Mouse (Mus musculus) heart, adult 2 months (tissue): ENCODE data around the gene Prmt3. TPM values are rescaled to one million over a fixed set of nuclear protein-coding genes. Genes with fewer than 3 reads are reported as not detected.

Experiments used
- DNase-seq, 2 experiments: peaks; one replicate each; pipeline ENCODE4 v3.0.0; 2021
- H3K27ac ChIP-seq: fragments of 200-600 bp; 2 replicates; pipeline ENCODE4 v1.8.1; 2022
- H3K27me3 ChIP-seq: fragments of 200-500 bp; 2 replicates; pipeline ENCODE4 v1.6.1; 2012; ENCODE audit warnings: mild to moderate bottlenecking, low read length, inconsistent platforms, mixed read lengths; ENCODE audit not compliant: control insufficient read depth, insufficient read depth
- H3K36me3 ChIP-seq: fragments of 200-500 bp; 2 replicates; pipeline ENCODE4 v1.6.1; 2012; ENCODE audit warnings: low read length, inconsistent platforms; ENCODE audit not compliant: control insufficient read depth, insufficient read depth
- H3K4me1 ChIP-seq: fragments of 200-500 bp; 2 replicates; pipeline ENCODE4 v1.6.1; 2011; ENCODE audit warnings: low read length; ENCODE audit not compliant: control insufficient read depth, insufficient read depth
- H3K4me3 ChIP-seq: fragments of 200-600 bp; 2 replicates; pipeline ENCODE4 v1.8.1; 2022
- H3K79me2 ChIP-seq: fragments of 200-500 bp; replicated peaks from 2 replicates; pipeline ENCODE4 v1.6.1; 2012; ENCODE audit warnings: mild to moderate bottlenecking, inconsistent platforms, low read length, moderate library complexity, mixed read lengths; ENCODE audit not compliant: control insufficient read depth, insufficient read depth
- H3K9ac ChIP-seq: fragments of 200-500 bp; 2 replicates; pipeline ENCODE4 v1.6.1; 2012; ENCODE audit warnings: low read depth, mild to moderate bottlenecking, control low read depth, inconsistent platforms, low read length, mixed read lengths
- CTCF ChIP-seq: fragments of 200-600 bp; IDR thresholded peaks from 2 replicates; pipeline ENCODE4 v1.8.1; 2022; ENCODE audit warnings: antibody characterized with exemption, mild to moderate bottlenecking, moderate library complexity
- EP300 ChIP-seq: fragments of 200-500 bp; IDR thresholded peaks from 2 replicates; pipeline ENCODE4 v1.6.1; 2011; ENCODE audit warnings: low read depth, low read length, control low read depth; ENCODE audit not compliant: insufficient read depth
- POLR2A ChIP-seq: fragments of 200-500 bp; IDR thresholded peaks from 2 replicates; pipeline ENCODE4 v1.6.1; 2011; ENCODE audit warnings: mild to moderate bottlenecking, low read depth, low read length, control low read depth; ENCODE audit not compliant: insufficient read depth
- WGBS: fragments of 180-500 bp; shearing (Covaris S2); methylation state at CpG from one replicate; pipeline ENCODE4 v1.1.7; 2018; 5-methylcytosine and 5-hydroxymethylcytosine counted together
- intact Hi-C: fragments of 180-260 bp; cut with DNase I; formaldehyde crosslinking; loops from one replicate; pipeline ENCODE4 v1.15.1; 2025
- polyA plus RNA-seq: library from polyadenylated mRNA; depleted of rRNA; stranded (reverse); fragments of >200 nt; gene quantifications from 2 replicates; pipeline ENCODE4 v1.2.3, GENCODE M21; 2012
- total RNA-seq, 2 experiments: library from RNA; stranded (reverse); gene quantifications; 2 replicates each; pipeline ENCODE4 v1.2.3; 2021

The Prmt3 gene
- total and polyA plus RNA-seq, 3 experiments, result 10.1 to 14.3 (median 12.5) TPM

DNA sequence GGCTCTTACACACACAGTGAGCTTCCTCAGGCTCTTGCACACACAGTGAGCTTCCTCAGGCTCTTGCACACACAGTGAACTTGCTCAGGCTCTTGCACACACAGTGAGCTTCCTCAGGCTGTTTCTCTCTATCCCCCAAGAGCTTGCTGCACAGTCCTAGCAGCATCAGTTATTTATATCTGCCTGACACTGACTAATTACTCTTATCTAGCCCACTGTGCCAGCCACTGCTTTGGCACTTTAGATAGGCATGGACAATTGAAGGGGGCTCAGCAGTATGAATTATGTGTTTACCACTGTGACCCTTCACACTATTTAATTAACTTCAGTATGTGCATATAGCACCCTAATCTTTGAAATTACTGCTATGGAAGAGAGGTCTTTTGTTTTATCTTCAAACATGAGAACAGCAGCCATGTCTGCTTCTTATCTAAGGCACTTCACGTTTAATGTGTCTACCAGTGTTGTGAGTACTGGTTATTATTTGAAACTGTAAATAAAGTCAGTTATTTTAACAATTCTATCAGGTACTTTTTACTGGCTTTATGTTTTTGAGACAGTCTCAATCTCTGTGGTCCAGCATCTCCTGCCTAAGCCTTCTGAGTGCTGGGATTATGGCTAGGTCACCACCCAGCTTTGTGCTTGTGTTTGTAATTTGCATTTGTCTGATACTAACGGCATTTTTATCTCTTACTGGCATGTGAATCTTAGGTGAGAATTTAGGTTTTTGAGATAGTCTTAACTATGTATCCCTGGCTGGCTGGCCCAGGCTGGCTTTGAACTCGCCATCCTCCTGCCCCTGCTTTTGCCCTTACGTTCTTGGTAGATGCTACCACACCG, 75.4 kb downstream of the Prmt3 start:
- no peak overlapping the region for H3K9ac ChIP-seq
- H3K4me1 ChIP-seq, result no peaks in the 10 kb centered on the region
- 79% methylated on average over 5 of the region's 5 CpGs for WGBS
- no peak for DNase-seq
- H3K4me3 ChIP-seq, result no peak overlapping the region
- no peaks in the 10 kb centered on the region for H3K79me2 ChIP-seq
- H3K27ac ChIP-seq, result no peak overlapping the region
- no peaks in the 10 kb centered on the region for H3K27me3 ChIP-seq
- intact Hi-C loops, result no loop called here
- TF ChIP-seq CTCF, result no peak
- no peak for TF ChIP-seq EP300
- TF ChIP-seq POLR2A, result no peak
- no peaks in the 10 kb centered on the region for H3K36me3 ChIP-seq

DNA sequence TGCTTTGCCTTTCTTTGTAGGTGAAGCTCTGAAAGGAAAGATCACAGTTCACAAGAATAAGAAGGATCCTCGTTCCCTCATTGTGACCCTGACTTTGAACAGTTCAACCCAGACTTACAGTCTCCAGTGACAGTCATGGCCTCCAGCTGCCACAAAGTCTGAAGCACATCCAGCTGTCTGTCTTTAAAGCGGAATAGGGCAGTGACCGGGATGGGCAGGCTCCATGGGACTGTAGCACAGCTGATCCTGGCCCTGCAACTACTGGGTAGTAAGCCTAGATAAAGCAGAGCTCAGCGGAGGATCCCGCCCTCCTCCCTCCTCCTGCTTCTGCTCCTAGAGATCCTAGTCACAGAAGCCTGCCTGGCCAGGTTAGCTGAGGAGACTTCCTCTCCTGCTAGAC, 79.2 kb downstream of the Prmt3 start:
- no peaks in the 10 kb centered on the region for H3K79me2 ChIP-seq
- no peak for DNase-seq
- no peak overlapping the region for H3K27ac ChIP-seq
- no peak overlapping the region for H3K4me3 ChIP-seq
- no peaks in the 10 kb centered on the region for H3K4me1 ChIP-seq
- H3K36me3 ChIP-seq, result no peaks in the 10 kb centered on the region
- H3K9ac ChIP-seq, result no peak overlapping the region
- TF ChIP-seq CTCF, result no peak
- no peak for TF ChIP-seq POLR2A
- no peak for TF ChIP-seq EP300
- whole genome bisulfite sequencing, result 75% methylated on average over 5 of the region's 5 CpGs
- intact Hi-C loops, result no loop called here
- no peaks in the 10 kb centered on the region for H3K27me3 ChIP-seq

DNA sequence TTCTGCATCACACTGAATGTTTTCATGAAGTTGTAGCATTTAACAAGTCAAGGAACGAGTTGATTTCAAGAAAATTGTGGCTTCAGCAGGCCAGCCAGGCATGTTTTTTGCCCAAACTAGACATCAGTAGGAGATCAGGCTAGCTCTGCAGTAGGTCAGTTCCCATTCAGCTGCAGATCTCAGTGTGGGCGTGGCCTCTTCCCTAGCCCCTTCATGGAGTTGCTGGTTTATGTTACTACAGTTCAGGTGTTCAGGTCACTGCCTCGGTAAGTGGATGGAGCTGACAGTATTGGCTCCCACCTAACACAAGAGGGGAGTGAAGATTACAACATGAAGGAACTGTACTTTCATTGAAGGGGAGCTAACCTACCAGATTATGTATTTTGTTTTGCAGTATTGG, 80.1 kb downstream of the Prmt3 start:
- H3K4me3 ChIP-seq, result no peak overlapping the region
- H3K9ac ChIP-seq, result no peak overlapping the region
- intact Hi-C loops, result no loop called here
- H3K4me1 ChIP-seq, result no peaks in the 10 kb centered on the region
- H3K27me3 ChIP-seq, result no peaks in the 10 kb centered on the region
- WGBS, result 83% methylated on average over 3 of the region's 3 CpGs
- H3K36me3 ChIP-seq, result no peaks in the 10 kb centered on the region
- DNase-seq, result no peak
- no peak overlapping the region for H3K27ac ChIP-seq
- no peaks in the 10 kb centered on the region for H3K79me2 ChIP-seq
- no peak for TF ChIP-seq CTCF
- TF ChIP-seq POLR2A, result no peak
- TF ChIP-seq EP300, result no peak

DNA sequence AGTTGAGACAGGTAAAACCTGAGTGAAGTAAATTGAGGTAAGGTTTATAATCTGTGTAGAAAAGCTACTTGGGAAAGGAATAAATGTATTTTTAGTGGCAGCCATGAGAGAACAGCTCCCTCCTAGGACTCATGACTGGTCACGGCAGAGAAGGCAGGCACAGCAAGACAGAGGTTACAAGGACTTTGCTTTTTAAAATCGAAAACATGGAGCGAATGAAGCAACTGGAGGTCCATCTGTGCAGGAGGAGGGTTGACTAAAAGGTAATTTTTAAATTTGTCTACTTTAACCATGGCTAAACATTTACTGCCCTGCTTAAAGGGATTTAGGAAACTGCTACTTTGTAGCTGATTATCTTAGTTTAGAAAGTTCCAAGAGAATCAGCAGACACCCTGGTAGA, 81.7 kb downstream of the Prmt3 start:
- H3K79me2 ChIP-seq, result no peaks in the 10 kb centered on the region
- intact Hi-C loops, result no loop called here
- H3K4me3 ChIP-seq, result no peak overlapping the region
- no peaks in the 10 kb centered on the region for H3K4me1 ChIP-seq
- TF ChIP-seq CTCF, result no peak
- TF ChIP-seq POLR2A, result no peak
- TF ChIP-seq EP300, result no peak
- 98% methylated on average over 3 of the region's 3 CpGs for WGBS
- H3K36me3 ChIP-seq, result no peaks in the 10 kb centered on the region
- H3K9ac ChIP-seq, result no peak overlapping the region
- H3K27ac ChIP-seq, result no peak overlapping the region
- DNase-seq, result no peak
- no peaks in the 10 kb centered on the region for H3K27me3 ChIP-seq

DNA sequence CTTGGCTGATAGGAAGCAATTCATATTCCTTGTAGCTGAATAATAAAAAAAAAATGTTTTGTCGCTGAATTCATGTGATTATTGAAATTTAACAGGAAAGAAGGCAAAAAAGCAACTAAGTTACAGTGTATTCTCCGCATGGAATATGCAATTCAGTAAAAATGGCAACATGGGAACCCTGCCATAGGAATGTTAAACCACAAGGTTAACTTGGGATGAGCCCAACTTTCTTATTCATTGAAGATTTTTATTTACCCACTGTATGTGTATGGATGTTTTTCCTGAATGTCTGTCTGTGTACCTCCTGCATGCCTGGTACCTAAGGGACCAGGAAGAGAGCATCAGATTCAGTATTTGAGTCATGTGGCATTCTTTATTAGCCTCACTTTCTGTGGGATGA, 83.0 kb downstream of the Prmt3 start:
- intact Hi-C loops, result no loop called here
- no peaks in the 10 kb centered on the region for H3K4me1 ChIP-seq
- 96% methylated on average over 2 of the region's 2 CpGs for WGBS
- no peak overlapping the region for H3K4me3 ChIP-seq
- H3K9ac ChIP-seq, result no peak overlapping the region
- no peak overlapping the region for H3K27ac ChIP-seq
- no peaks in the 10 kb centered on the region for H3K36me3 ChIP-seq
- DNase-seq, result no peak
- no peaks in the 10 kb centered on the region for H3K79me2 ChIP-seq
- TF ChIP-seq POLR2A, result no peak
- TF ChIP-seq CTCF, result no peak
- no peak for TF ChIP-seq EP300
- H3K27me3 ChIP-seq, result no peaks in the 10 kb centered on the region

DNA sequence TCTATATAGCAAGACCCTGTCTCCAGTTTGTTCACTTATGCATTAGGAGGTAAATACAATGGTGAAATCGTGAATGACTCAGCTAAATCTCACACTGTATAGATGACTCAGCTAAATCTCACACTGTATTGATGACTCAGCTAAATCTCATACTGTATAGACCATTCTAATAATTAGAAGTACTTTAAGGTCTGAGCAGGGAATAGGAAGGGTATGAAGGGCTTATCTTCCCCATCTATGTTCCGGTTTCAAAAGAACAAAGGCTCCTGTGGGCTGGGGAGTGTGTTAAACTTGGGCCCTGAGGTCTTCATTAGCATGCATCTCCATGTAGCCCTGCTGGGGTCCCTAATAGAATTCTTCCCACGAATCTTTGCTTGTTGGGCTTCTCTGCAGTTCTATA, 85.6 kb downstream of the Prmt3 start:
- H3K4me3 ChIP-seq, result no peak overlapping the region
- H3K27ac ChIP-seq, result no peak overlapping the region
- DNase-seq, result no peak
- no peaks in the 10 kb centered on the region for H3K36me3 ChIP-seq
- no peaks in the 10 kb centered on the region for H3K27me3 ChIP-seq
- 75% methylated on average over 3 of the region's 3 CpGs for WGBS
- H3K9ac ChIP-seq, result no peak overlapping the region
- no peaks in the 10 kb centered on the region for H3K79me2 ChIP-seq
- intact Hi-C loops, result no loop called here
- TF ChIP-seq POLR2A (no peak), CTCF (no peak), EP300 (no peak)
- no peaks in the 10 kb centered on the region for H3K4me1 ChIP-seq

DNA sequence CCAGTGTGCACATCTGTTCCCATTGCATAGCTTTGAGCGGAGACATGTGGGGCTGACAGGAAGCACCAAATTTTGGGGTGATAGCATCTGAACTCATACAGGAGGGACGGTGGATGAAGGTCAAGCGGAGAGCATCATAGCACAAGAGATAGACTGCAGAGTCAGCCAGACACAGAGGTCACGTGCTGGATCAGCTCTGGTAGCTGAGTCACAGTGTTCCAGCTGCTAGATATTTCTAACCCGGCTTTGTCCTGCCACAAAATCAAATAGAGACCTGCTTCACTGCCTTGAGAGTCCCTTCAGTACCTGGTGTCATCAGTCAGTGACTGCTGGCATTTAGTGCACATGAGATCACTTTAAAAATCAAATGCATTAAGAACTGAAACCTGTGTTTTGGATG, 91.5 kb downstream of the Prmt3 start:
- no peak for TF ChIP-seq CTCF
- no peak for TF ChIP-seq POLR2A
- TF ChIP-seq EP300, result no peak
- Histone ChIP-seq H3K9ac (no peak overlapping the region), H3K36me3 (no peaks in the 10 kb centered on the region), H3K27ac (no peak overlapping the region), H3K4me1 (no peaks in the 10 kb centered on the region), H3K79me2 (no peaks in the 10 kb centered on the region), H3K27me3 (no peaks in the 10 kb centered on the region), H3K4me3 (no peak overlapping the region)
- DNase-seq, result no peak
- intact Hi-C loops, result no loop called here
- WGBS, result 47% methylated on average over 5 of the region's 5 CpGs
